Mouse (Mus musculus) testis, adult 2 months (tissue): ENCODE data around the gene Rspo1.

ENCODE experiments used
- CTCF ChIP-seq: fragments of 200-500 bp; IDR thresholded peaks from 2 replicates; pipeline ENCODE4 v1.5.1; 2012; ENCODE audit warnings: low read depth, mild to moderate bottlenecking, inconsistent platforms, low read length, moderate library complexity; ENCODE audit not compliant: control insufficient read depth, insufficient read depth, insufficient replicate concordance
- POLR2A ChIP-seq: fragments of 200-500 bp; IDR thresholded peaks from 2 replicates; pipeline ENCODE4 v1.6.1; 2012; ENCODE audit warnings: low read depth, mild to moderate bottlenecking, inconsistent platforms, low read length, moderate library complexity; ENCODE audit not compliant: control insufficient read depth

DNA sequence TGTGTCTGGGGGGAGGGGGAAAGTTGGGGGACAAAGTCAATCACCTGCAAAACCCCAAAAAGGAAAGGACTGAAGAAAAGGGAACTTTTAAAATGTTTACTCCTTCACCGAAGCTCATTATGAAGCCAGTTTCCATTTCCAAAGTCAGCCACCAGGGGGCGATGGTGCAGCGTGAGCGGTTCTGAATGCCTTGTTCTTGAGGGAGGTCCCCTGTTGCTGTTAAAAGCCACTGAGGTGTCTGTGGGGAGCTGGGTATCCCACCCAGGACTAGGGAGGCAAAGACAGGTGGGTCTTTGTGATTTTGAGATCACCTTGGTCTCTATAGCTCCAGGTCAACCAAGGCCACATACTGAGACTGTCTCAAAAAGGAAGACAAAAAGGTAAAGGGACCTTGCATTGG lies 43.2 kb upstream of the Rspo1 start:
- TF ChIP-seq CTCF (peak; percentile 85; the same call in 1 of the 2 replicates), POLR2A (no peak)
